Mouse (Mus musculus): ENCODE data around the gene 1810010D01Rik. TPM values are rescaled to one million over a fixed set of nuclear protein-coding genes. Genes with fewer than 3 reads are reported as not detected.

The 1810010D01Rik gene
- polyA plus RNA-seq, 1 experiment from 2014 or later = 0.94 TPM

- Histone ChIP-seq H3K4me1 (ENCODE audit: insufficient read depth, low read depth, low read length) (0 out of 2 replicates have a peak, but pooled peaks cover 6% of the 10 kb centered on the region), H3K9me3 (ENCODE audit: low read length) (no peaks in the 10 kb centered on the region), H3K9ac (replicated peaks; ENCODE audit: low read depth) (no peak overlapping the region), H3K36me3 (ENCODE audit: insufficient read depth, low read length) (no peaks in the 10 kb centered on the region), H3K27me3 (replicated peaks; ENCODE audit: insufficient read depth, low read length) (no peaks in the 10 kb centered on the region), H3K4me3 (ENCODE audit: low read depth, low read length) (no peak overlapping the region), H3K27ac (ENCODE audit: low read length) (no peak overlapping the region), H3K4me2 (replicated peaks; ENCODE audit: low read depth, low read length) (no peak overlapping the region)
- no peak for TF ChIP-seq EP300 (IDR thresholded peaks at IDR 0.05)
- TF ChIP-seq CTCF (IDR thresholded peaks at IDR 0.05) = no peak
- DNase-seq (ENCODE audit: low spot score) = no peak
- ATAC-seq = no peak
- WGBS = 68% methylated on average over 10 of the region's 10 CpGs
Measured at GRCm38 (mm10) chr7:145234841-145235790, 27.2 kb upstream of the 1810010D01Rik start.

- Histone ChIP-seq H3K27ac (ENCODE audit: low read length) (peak overlapping the region; percentile 51), H3K4me3 (ENCODE audit: low read depth, low read length) (no peak overlapping the region), H3K4me2 (replicated peaks; ENCODE audit: low read depth, low read length) (no peak overlapping the region), H3K27me3 (replicated peaks; ENCODE audit: insufficient read depth, low read length) (no peaks in the 10 kb centered on the region), H3K9ac (replicated peaks; ENCODE audit: low read depth) (no peak overlapping the region), H3K9me3 (ENCODE audit: low read length) (no peaks in the 10 kb centered on the region), H3K4me1 (ENCODE audit: insufficient read depth, low read depth, low read length) (0 out of 2 replicates have a peak, but pooled peaks cover 2% of the 10 kb centered on the region), H3K36me3 (ENCODE audit: insufficient read depth, low read length) (no peaks in the 10 kb centered on the region)
- TF ChIP-seq CTCF (IDR thresholded peaks at IDR 0.05) = no peak
- TF ChIP-seq EP300 (IDR thresholded peaks at IDR 0.05) = no peak
- WGBS = 53% methylated on average over 9 of the region's 9 CpGs
- ATAC-seq = peak; percentile 86
- peak; percentile 78 for DNase-seq (ENCODE audit: low spot score)
Measured at GRCm38 (mm10) chr7:145231659-145232058, 23.7 kb upstream of the 1810010D01Rik start.

DNA sequence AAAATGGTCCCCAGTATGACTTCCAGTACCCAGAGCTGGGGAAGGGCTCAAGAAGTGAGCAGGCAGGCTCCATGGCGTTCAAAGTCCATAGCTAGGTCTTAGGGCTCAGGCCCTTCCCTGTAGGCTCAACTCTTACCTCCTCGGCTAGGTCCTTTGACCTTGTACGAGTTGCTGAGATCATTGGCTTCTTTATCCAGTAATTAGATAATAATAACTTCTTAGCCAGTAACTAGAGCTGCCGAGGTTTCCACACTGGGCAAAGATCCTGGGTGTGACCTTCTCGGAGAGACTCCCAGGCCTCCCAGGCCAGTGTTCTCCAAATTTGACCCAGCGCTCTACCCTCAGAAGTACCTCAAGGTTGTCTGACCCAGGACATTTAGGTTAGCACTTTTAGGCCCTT is 18.7 kb upstream of the 1810010D01Rik start:
- no peak overlapping the region for H3K4me3 ChIP-seq (ENCODE audit: low read depth, low read length)
- TF ChIP-seq CTCF (IDR thresholded peaks at IDR 0.05) (no peak), EP300 (IDR thresholded peaks at IDR 0.05) (no peak)
- no peak for ATAC-seq
- no peak overlapping the region for H3K27ac ChIP-seq (ENCODE audit: low read length)
- no peaks in the 10 kb centered on the region for H3K9me3 ChIP-seq (ENCODE audit: low read length)
- no peak for DNase-seq (ENCODE audit: low spot score)
- H3K4me1 ChIP-seq (ENCODE audit: insufficient read depth, low read depth, low read length) = 0 out of 2 replicates have a peak, but pooled peaks cover 4% of the 10 kb centered on the region
- H3K27me3 ChIP-seq (replicated peaks; ENCODE audit: insufficient read depth, low read length) = no peaks in the 10 kb centered on the region
- no peak overlapping the region for H3K4me2 ChIP-seq (replicated peaks; ENCODE audit: low read depth, low read length)
- no peak overlapping the region for H3K9ac ChIP-seq (replicated peaks; ENCODE audit: low read depth)
- WGBS = 89% methylated on average over 6 of the region's 6 CpGs
- no peaks in the 10 kb centered on the region for H3K36me3 ChIP-seq (ENCODE audit: insufficient read depth, low read length)

- Histone ChIP-seq H3K27me3 (replicated peaks; ENCODE audit: insufficient read depth, low read length) (no peaks in the 10 kb centered on the region), H3K4me2 (replicated peaks; ENCODE audit: low read depth, low read length) (no peak overlapping the region), H3K36me3 (ENCODE audit: insufficient read depth, low read length) (no peaks in the 10 kb centered on the region), H3K4me1 (ENCODE audit: insufficient read depth, low read depth, low read length) (0 out of 2 replicates have a peak, but pooled peaks cover 4% of the 10 kb centered on the region), H3K27ac (ENCODE audit: low read length) (no peak overlapping the region), H3K9me3 (ENCODE audit: low read length) (no peaks in the 10 kb centered on the region), H3K9ac (replicated peaks; ENCODE audit: low read depth) (no peak overlapping the region), H3K4me3 (ENCODE audit: low read depth, low read length) (no peak overlapping the region)
- DNase-seq (ENCODE audit: low spot score) (no peak), ATAC-seq (no peak)
- WGBS = 89% methylated on average over 6 of the region's 6 CpGs
- TF ChIP-seq EP300 (IDR thresholded peaks at IDR 0.05) (no peak), CTCF (IDR thresholded peaks at IDR 0.05) (no peak)
Measured at GRCm38 (mm10) chr7:145225626-145226025, 17.7 kb upstream of the 1810010D01Rik start.

GRCm38 (mm10) chr7:145221841-145222689 is 14.1 kb upstream of the 1810010D01Rik start:
- ATAC-seq (peak; percentile 96), DNase-seq (ENCODE audit: low spot score) (peak; percentile 93)
- H3K9me3 ChIP-seq (ENCODE audit: low read length) = no peaks in the 10 kb centered on the region
- TF ChIP-seq CTCF (IDR thresholded peaks at IDR 0.05) (peak; percentile 67), EP300 (IDR thresholded peaks at IDR 0.05) (peak; percentile 87)
- no peak overlapping the region for H3K4me2 ChIP-seq (replicated peaks; ENCODE audit: low read depth, low read length)
- H3K27me3 ChIP-seq (replicated peaks; ENCODE audit: insufficient read depth, low read length) = no peaks in the 10 kb centered on the region
- H3K4me1 ChIP-seq (ENCODE audit: insufficient read depth, low read depth, low read length) = 0 out of 2 replicates have a peak, but pooled peaks cover 4% of the 10 kb centered on the region
- H3K36me3 ChIP-seq (ENCODE audit: insufficient read depth, low read length) = no peaks in the 10 kb centered on the region
- H3K9ac ChIP-seq (replicated peaks; ENCODE audit: low read depth) = no peak overlapping the region
- WGBS = 0% methylated on average over 2 of the region's 2 CpGs
- H3K4me3 ChIP-seq (ENCODE audit: low read depth, low read length) = no peak overlapping the region
- H3K27ac ChIP-seq (ENCODE audit: low read length) = peak overlapping the region; percentile 72

- no peak for ATAC-seq
- Histone ChIP-seq H3K4me3 (ENCODE audit: low read depth, low read length) (no peak overlapping the region), H3K9me3 (ENCODE audit: low read length) (no peaks in the 10 kb centered on the region), H3K4me2 (replicated peaks; ENCODE audit: low read depth, low read length) (no peak overlapping the region), H3K36me3 (ENCODE audit: insufficient read depth, low read length) (no peaks in the 10 kb centered on the region), H3K4me1 (ENCODE audit: insufficient read depth, low read depth, low read length) (0 out of 2 replicates have a peak, but pooled peaks cover 4% of the 10 kb centered on the region), H3K27ac (ENCODE audit: low read length) (peak overlapping the region; percentile 72), H3K9ac (replicated peaks; ENCODE audit: low read depth) (no peak overlapping the region), H3K27me3 (replicated peaks; ENCODE audit: insufficient read depth, low read length) (no peaks in the 10 kb centered on the region)
- WGBS = 48% methylated on average over 2 of the region's 2 CpGs
- DNase-seq (ENCODE audit: low spot score) = peak; percentile 22
- TF ChIP-seq EP300 (IDR thresholded peaks at IDR 0.05) (peak; percentile 62), CTCF (IDR thresholded peaks at IDR 0.05) (no peak)
Measured at GRCm38 (mm10) chr7:145221346-145221745, 13.4 kb upstream of the 1810010D01Rik start.
